Mouse (Mus musculus): Measurements from ENCODE around the gene Trim72. TPM values are rescaled to one million over a fixed set of nuclear protein-coding genes. Genes with fewer than 3 reads are reported as not detected.
"Not testable (repeated sequence)": the region's sequence is repeated elsewhere in the genome, so short reads cannot be mapped to it uniquely, and the experiment has no call there.

The Trim72 gene
- total RNA-seq, 2 experiments from 2014 or later = 0.21 to 0.25 TPM

DNA sequence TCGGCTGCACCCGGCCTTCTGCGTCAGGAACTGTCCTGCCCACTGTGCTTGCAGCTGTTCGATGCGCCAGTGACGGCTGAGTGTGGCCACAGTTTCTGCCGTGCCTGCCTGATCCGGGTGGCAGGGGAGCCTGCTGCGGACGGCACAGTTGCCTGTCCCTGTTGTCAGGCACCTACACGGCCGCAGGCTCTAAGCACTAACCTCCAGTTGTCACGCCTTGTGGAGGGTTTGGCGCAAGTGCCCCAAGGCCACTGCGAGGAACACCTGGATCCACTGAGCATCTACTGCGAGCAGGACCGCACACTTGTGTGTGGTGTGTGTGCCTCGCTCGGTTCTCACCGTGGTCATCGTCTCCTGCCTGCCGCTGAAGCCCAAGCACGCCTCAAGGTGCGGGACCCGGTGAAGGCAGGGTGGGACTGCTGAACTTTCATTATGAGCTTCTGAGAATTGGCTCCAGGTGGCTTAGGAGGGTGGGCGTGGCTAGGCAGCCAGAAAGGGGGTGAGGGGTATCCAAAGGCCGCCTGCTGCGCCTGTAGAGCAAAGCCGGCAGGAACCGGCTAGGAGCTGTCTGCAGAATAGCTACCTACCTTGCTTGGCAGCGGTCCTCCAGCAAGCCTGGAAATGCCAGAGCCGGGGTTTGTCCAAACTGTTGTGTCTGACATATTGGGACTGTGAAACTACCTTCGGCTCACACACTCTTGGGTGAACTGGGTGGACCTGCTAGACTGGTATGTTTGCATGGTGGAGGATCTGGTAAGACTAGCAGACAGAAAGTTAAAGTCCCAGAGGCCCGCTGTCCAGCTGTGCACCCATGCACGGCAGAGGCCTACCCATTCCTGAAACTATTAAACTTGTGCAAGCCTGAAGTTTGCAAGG, 976 bp downstream of the Trim72 start:
- DNase-seq (ENCODE audit: extremely low spot score in 1 of 2, low spot score in 1 of 2) = no peak

GRCm38 (mm10) chr7:128006193-128006592, 2.4 kb downstream of the Trim72 start:
- no peak for DNase-seq (ENCODE audit: extremely low spot score in 1 of 2, low spot score in 1 of 2)

DNA sequence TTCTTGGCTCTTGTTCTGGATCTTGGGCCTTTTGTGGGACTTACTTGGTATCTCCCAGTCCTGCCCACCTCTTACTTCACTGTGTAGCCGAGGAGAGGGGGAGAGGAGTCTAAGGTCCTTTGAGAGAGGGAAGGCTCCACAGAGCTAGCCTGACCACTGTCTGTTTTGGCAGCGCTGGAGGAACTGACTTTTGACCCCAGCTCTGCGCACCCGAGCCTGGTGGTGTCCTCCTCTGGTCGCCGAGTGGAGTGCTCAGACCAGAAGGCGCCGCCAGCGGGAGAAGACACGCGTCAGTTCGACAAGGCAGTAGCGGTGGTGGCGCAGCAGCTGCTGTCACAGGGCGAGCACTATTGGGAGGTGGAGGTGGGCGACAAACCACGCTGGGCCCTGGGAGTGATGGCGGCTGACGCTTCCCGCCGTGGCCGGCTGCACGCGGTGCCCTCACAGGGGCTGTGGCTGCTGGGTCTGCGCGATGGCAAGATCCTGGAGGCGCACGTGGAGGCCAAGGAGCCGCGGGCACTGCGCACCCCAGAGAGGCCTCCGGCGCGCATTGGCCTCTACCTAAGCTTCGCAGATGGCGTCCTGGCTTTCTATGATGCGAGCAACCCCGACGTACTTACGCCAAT, 6.1 kb downstream of the Trim72 start:
- DNase-seq (ENCODE audit: extremely low spot score in 1 of 2, low spot score in 1 of 2) = no peak

GRCm38 (mm10) chr7:128012136-128012780, 8.5 kb downstream of the Trim72 start:
- DNase-seq (ENCODE audit: extremely low spot score in 1 of 2, low spot score in 1 of 2) = no peak

- DNase-seq (ENCODE audit: extremely low spot score in 1 of 2, low spot score in 1 of 2) = no peak
Measured at GRCm38 (mm10) chr7:128013116-128013515, 9.4 kb downstream of the Trim72 start.

- DNase-seq (ENCODE audit: extremely low spot score in 1 of 2, low spot score in 1 of 2) = not testable (repeated sequence)
Measured at GRCm38 (mm10) chr7:128016134-128016533, 12.4 kb downstream of the Trim72 start.

DNA sequence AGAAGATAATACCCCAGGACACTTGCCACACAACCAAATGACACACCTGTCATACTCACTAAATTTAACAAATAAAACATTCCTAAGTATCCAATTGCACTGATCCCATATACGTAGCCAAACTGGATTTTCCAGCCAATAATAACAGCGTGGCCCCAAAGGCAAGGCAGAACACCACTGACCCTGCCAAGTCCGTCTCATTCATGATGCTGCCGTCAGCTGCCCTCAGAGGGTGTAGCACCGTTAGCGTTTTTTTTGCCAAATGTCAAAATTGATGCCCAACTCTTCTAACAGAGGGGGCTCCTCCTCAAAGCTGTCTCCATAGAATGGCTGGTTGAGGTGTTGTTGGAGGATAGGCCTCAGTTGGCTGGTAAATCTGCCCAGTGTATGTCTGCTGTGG, 12.9 kb downstream of the Trim72 start:
- no peak for DNase-seq (ENCODE audit: extremely low spot score in 1 of 2, low spot score in 1 of 2)

DNA sequence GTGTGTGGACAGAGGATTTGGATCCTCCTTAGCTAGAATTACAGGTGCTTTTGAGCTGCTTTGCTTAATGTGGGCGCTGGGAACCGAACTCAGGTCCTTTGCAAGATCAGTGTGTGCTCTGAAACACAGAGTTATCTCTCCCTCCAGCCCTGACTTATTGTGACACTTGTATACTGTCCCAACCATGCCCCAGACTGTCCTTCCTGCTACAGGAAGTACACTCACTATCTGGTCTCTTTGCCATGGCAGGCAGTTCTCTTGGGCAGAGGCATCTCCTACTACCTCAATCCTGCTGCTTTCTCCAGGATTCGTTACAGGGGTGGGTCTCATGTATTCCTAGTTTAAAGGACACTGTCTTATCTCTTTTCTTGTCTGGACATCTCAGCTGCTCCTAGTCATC, 14.5 kb downstream of the Trim72 start:
- no peak for DNase-seq (ENCODE audit: extremely low spot score in 1 of 2, low spot score in 1 of 2)

- no peak for DNase-seq (ENCODE audit: extremely low spot score in 1 of 2, low spot score in 1 of 2)
Measured at GRCm38 (mm10) chr7:128019187-128019586, 15.4 kb downstream of the Trim72 start.

DNA sequence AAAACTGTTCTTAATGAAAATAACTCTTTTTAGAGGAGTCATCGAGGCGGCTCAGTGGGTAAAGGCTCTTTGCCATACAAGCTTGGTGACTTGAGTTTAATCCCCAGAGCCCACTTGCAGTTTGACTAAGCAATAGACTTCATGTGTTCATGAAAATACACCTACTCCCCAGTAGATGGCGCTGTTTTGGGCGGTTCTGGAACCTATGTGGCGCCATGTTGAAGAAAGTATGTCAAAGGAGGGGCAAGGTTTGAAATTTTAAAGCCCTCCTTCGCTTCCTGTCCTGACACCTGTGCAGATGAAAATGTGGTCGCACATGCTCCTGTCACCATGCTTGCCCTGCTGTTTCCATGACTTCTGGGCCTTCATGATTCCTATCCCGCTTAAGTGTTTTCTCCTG, 19.2 kb downstream of the Trim72 start:
- no peak for DNase-seq (ENCODE audit: extremely low spot score in 1 of 2, low spot score in 1 of 2)

DNA sequence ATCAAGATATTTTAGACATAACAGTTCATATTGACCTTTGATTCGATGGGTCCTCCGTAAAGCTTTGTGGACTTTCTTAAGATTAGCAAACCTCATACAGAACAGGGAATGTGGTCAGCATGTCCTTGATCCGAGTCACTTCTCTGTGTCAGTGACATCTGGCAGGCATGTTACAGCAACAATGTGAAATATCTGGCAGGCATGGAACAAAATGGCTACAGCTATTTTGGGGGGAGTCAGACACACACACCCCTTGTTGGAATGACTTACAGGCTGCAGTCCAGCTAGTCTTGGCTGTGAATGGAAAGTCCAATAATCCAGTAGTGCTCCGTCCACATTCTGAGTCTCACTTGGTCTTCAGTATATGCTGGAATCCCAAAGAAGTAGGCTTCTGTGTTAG, 19.8 kb downstream of the Trim72 start:
- no peak for DNase-seq (ENCODE audit: extremely low spot score in 1 of 2, low spot score in 1 of 2)

DNA sequence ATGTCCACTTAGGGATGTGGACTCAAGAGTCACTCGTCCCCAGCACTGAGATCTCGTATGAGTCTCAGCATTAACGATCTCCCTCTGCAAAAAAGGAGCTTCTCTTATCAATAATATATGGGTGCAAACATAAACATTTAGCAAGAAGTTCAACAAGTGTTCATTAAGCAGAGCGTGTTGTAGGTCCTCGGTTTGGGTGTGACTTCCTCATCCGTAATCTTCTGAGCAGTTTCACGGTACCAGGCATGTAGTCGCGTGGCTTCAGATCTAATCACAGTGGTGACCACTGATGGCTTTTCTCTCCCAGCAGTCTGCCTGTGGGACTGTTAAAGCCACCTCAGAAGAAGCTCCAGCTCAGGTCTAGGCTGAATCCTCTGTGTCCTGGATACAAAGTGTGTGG, 20.6 kb downstream of the Trim72 start:
- no peak for DNase-seq (ENCODE audit: extremely low spot score in 1 of 2, low spot score in 1 of 2)

- no peak for DNase-seq (ENCODE audit: extremely low spot score in 1 of 2, low spot score in 1 of 2)
Measured at GRCm38 (mm10) chr7:128024932-128025331, 21.2 kb downstream of the Trim72 start.

DNA sequence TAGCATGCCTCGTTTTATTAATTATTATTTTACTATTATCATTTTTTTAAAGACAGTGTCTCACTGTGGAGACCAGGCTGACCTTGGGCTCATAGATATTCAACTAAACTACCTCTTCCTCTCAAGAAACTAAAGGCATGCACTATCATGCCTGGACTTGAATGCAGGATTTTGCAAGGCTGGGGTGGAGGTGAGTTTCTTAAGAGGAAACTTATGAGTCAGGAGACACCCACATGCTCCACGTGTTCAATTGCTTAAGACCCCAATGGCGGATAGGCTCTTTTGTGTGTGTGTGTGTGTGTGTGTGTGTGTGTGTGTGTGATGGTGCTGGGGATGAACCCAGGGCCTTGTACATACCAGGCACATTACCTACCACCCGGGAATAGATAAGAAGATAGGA, 21.6 kb downstream of the Trim72 start:
- DNase-seq (ENCODE audit: extremely low spot score in 1 of 2, low spot score in 1 of 2) = no peak

- DNase-seq (ENCODE audit: extremely low spot score in 1 of 2, low spot score in 1 of 2) = no peak
Measured at GRCm38 (mm10) chr7:128031403-128031976, 27.7 kb downstream of the Trim72 start.

DNA sequence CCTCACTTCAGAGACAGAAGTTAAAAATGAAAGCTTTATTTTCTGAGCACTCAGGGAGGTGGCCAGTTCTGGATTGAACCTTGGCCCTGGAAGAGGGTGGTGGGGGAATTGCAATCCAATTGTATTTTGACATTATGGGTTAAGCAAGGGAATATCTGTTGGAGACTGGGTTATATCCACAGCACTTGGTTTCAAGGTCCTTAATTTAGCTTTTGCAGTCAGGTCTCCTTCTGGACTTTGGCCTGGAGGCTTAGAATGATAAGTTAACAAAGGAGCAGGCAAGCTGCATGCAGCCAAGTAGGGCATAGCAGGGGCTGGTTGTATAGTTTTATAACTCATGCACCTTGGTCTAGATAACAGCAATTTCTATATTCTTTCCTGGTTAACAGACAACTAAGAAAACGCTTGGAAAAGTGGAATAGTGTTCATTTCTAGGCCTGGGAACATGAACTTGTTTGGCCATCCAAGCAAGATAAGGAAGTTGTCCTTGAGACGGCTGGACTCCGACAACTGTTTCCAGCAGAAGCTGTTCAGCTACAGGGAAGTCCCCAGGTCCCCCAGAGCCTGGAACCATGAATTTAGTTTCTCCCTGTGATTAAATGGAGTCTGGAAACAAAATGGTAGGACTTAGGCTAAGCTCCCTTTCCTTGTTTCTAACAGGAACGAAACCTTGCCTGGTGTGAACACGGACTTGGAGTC, 28.7 kb downstream of the Trim72 start:
- DNase-seq (ENCODE audit: extremely low spot score in 1 of 2, low spot score in 1 of 2) = no peak

GRCm38 (mm10) chr7:128032989-128033293, 29.2 kb downstream of the Trim72 start:
- DNase-seq (ENCODE audit: extremely low spot score in 1 of 2, low spot score in 1 of 2) = no peak

DNA sequence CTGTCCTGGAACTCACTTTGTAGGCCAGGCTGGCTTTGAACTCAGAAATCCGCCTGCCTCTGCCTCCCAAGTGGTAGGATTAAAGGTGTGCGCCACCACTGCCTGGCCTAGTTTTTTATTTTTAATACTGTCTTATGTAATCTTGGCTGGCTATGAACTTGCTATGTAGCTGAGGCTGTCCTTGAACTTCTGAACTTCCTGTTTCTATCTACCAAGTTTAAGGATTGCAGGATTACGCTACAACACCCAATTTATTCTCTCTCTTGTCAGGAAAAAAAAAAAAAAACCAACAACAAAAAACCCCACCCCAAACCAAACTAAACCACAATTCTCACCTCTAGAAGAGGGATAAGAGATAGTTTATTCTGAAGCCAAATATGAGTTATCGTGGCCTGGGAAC, 29.9 kb downstream of the Trim72 start:
- no peak for DNase-seq (ENCODE audit: extremely low spot score in 1 of 2, low spot score in 1 of 2)

GRCm38 (mm10) chr7:128042161-128042820, 38.5 kb downstream of the Trim72 start:
- DNase-seq (ENCODE audit: extremely low spot score in 1 of 2, low spot score in 1 of 2) = not testable (repeated sequence)

DNA sequence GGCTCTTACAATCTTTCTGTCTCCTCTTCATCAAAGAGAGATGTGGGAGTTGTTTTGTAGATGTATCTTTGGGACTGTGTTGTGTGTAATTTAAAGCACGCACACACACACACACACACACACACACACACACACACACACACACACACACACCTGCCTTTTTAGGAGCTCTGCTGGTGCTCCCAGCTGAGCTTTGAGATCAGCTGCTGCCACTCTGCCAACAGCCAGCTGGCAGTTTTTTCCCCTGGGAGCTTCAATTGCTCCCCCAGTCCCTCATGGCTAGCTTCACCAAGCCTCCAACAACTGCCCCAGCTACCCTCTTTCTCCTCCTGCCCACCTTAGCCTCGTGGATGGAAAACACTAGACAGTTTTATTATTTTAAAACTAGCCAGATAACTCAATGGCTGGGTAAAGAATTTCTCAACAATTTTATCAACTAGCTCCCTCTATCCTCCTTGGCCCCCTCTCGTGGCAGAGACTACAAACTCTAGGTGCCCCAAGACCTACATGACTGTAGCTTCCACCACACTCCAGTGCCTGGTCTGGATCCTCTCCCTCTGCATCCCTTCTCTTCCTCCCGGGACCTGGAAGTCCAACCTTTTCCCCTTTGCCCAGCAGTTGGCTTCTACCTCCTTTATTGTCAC, 40.5 kb downstream of the Trim72 start:
- no peak for DNase-seq (ENCODE audit: extremely low spot score in 1 of 2, low spot score in 1 of 2)
